Mouse (Mus musculus): Measurements from ENCODE around the gene Dqx1. TPM values are rescaled to one million over a fixed set of nuclear protein-coding genes. Genes with fewer than 3 reads are reported as not detected.

Gene Dqx1
- polyA plus RNA-seq, 1 experiment from 2014 or later = 6.1 TPM

DNA sequence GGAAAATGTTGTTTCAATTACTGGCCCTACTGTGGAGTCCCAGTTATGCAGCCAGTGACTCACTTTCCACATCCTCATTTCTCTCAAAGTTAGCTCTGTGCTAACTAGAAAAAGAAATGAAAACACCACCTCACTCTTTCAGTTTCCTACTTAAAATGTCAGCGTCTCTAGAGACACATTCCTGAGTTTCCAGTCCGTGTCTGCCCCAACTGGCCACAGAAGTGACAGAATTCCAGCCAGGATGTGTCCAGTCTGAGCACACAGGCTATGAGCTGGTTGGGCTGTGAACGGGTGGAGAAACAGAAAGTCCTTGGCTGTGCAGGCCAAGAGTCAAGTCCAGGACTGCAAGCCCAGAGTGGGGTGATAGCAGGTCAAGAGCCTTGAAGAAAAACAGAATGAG lies 40.5 kb upstream of the Dqx1 start:
- Histone ChIP-seq H3K4me2 (no peak overlapping the region), H3K9ac (ENCODE audit: low read depth, low read length) (no peak overlapping the region), H3K9me3 (ENCODE audit: control insufficient read depth, low read length) (no peaks in the 10 kb centered on the region), H3K36me3 (ENCODE audit: control insufficient read depth, insufficient read depth, low read length) (no peaks in the 10 kb centered on the region), H3K27ac (ENCODE audit: low read depth, low read length) (no peak overlapping the region), H3K4me3 (ENCODE audit: low read depth, low read length) (no peak overlapping the region), H3K4me1 (replicated peaks; ENCODE audit: control insufficient read depth, insufficient read depth, low read length) (peaks cover 38% of the 10 kb centered on the region), H3K27me3 (replicated peaks; ENCODE audit: control insufficient read depth, insufficient read depth, low read length) (no peaks in the 10 kb centered on the region)
- WGBS = 76% methylated on average over 3 of the region's 3 CpGs
- no peak for DNase-seq (ENCODE audit: low spot score)
- no peak for ATAC-seq (replicated peaks; ENCODE audit: low FRiP score)

DNA sequence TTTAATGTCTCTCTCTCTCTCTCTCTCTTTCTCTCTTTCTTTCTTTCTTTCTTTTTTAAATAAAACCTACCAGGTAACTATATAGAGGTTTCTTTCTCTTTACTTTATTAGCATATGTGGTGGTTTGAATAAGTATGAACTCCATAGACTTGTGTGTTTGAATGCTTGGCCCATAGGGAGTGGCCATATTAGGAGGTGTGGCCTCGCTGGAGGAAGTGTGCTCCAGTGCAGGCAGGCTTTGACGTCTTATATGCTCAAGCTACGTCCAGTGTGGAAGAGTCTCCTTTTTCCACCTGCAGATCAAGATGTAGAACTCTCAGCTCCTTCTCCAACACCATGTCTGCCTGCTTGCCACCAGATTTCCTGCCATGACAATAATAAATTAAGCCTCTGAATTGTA lies 38.6 kb upstream of the Dqx1 start:
- Histone ChIP-seq H3K4me3 (ENCODE audit: low read depth, low read length) (no peak overlapping the region), H3K36me3 (ENCODE audit: control insufficient read depth, insufficient read depth, low read length) (no peaks in the 10 kb centered on the region), H3K9me3 (ENCODE audit: control insufficient read depth, low read length) (no peaks in the 10 kb centered on the region), H3K4me2 (no peak overlapping the region), H3K27me3 (replicated peaks; ENCODE audit: control insufficient read depth, insufficient read depth, low read length) (no peaks in the 10 kb centered on the region), H3K4me1 (replicated peaks; ENCODE audit: control insufficient read depth, insufficient read depth, low read length) (peaks cover 40% of the 10 kb centered on the region), H3K9ac (ENCODE audit: low read depth, low read length) (no peak overlapping the region), H3K27ac (ENCODE audit: low read depth, low read length) (no peak overlapping the region)
- DNase-seq (ENCODE audit: low spot score) = no peak
- ATAC-seq (replicated peaks; ENCODE audit: low FRiP score) = no peak
- WGBS = 64% methylated on average over 3 of the region's 3 CpGs

DNA sequence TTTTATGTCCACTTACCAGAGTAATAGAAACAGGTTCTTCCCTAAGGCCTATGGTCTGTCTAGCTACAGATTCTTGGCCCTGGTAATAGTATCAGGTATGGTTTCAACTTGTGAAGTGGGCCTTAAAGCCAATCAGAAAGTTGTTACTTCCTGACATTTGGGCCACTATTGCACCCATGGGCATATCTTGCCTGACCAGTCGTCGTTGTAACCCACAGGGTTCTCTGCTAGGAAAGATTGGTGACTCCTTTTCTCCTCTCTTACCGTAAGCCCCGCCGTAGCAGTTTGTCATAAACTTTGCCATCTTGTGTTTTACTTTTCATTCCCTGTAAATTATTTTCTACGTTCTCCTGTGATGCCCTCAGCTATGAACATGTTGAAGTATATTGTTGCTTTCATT lies 37.5 kb upstream of the Dqx1 start:
- Histone ChIP-seq H3K27me3 (replicated peaks; ENCODE audit: control insufficient read depth, insufficient read depth, low read length) (no peaks in the 10 kb centered on the region), H3K27ac (ENCODE audit: low read depth, low read length) (peak overlapping the region; percentile 45; the same call in 1 of the 2 replicates), H3K9ac (ENCODE audit: low read depth, low read length) (no peak overlapping the region), H3K36me3 (ENCODE audit: control insufficient read depth, insufficient read depth, low read length) (no peaks in the 10 kb centered on the region), H3K4me2 (no peak overlapping the region), H3K9me3 (ENCODE audit: control insufficient read depth, low read length) (no peaks in the 10 kb centered on the region), H3K4me1 (replicated peaks; ENCODE audit: control insufficient read depth, insufficient read depth, low read length) (peaks cover 39% of the 10 kb centered on the region), H3K4me3 (ENCODE audit: low read depth, low read length) (no peak overlapping the region)
- DNase-seq (ENCODE audit: low spot score) = no peak
- ATAC-seq (replicated peaks; ENCODE audit: low FRiP score) = peak; percentile 64
- 51% methylated on average over 6 of the region's 6 CpGs for WGBS

DNA sequence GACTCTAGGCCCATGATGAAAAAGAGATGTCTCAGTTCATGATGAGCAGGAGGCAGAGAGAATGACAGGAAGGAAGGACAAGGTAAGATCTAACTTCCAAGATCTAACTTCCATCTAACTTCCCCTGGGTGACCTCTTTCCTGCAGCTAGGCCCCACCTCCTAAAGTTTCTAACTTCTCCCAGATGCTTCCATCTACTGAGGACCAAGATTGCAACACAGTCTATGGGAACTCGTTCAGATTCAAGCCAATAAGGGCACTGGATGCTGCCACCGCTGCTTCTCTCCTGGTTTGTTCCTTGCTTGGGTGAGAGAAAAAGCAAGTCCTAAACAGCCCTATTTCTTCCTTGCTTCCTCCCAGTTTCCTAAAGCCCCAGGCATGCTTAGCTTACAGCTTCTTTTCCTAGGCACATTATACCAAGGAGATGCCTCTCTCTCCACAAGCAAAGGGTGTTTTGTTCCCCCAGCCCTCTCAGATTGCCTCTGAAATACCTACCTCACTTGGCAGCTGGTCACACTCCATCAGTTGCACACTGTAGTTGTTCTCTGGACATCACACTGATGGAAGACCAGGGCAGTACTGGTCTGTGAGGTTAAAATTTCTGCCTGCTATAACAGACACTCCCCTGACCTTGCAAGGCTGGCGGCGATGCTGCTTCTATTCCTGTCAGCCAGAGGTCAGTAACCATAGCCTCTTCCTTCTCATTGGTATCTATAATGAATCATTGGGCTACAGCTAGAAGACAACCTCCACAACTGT lies 36.6 kb upstream of the Dqx1 start:
- Histone ChIP-seq H3K4me1 (replicated peaks; ENCODE audit: control insufficient read depth, insufficient read depth, low read length) (peaks cover 37% of the 10 kb centered on the region), H3K4me3 (ENCODE audit: low read depth, low read length) (no peak overlapping the region), H3K27me3 (replicated peaks; ENCODE audit: control insufficient read depth, insufficient read depth, low read length) (no peaks in the 10 kb centered on the region), H3K27ac (ENCODE audit: low read depth, low read length) (no peak overlapping the region), H3K36me3 (ENCODE audit: control insufficient read depth, insufficient read depth, low read length) (no peaks in the 10 kb centered on the region), H3K4me2 (no peak overlapping the region), H3K9ac (ENCODE audit: low read depth, low read length) (no peak overlapping the region), H3K9me3 (ENCODE audit: control insufficient read depth, low read length) (no peaks in the 10 kb centered on the region)
- ATAC-seq (replicated peaks; ENCODE audit: low FRiP score) = no peak
- WGBS = 69% methylated on average over 4 of the region's 4 CpGs
- DNase-seq (ENCODE audit: low spot score) = no peak

DNA sequence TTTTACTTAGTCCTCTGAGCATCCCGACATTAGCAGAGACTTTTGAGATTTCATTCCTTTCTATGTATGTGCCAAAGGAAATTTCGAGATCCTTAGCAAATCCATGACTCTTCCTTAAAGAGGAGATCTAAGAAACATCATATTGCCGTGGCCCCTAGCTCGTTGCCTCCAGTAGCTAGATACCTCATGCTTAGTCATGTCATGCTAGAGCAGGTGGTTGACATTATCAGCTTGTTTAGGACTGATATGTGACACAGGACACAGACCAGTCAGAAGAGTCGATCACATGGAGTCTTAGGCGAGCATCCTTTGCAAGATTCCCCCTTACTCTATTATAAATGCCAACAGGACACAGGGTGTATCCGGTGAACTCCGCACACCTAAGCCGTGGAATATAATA lies 34.6 kb upstream of the Dqx1 start:
- Histone ChIP-seq H3K9me3 (ENCODE audit: control insufficient read depth, low read length) (no peaks in the 10 kb centered on the region), H3K9ac (ENCODE audit: low read depth, low read length) (no peak overlapping the region), H3K27ac (ENCODE audit: low read depth, low read length) (no peak overlapping the region), H3K4me1 (replicated peaks; ENCODE audit: control insufficient read depth, insufficient read depth, low read length) (peaks cover 35% of the 10 kb centered on the region), H3K4me3 (ENCODE audit: low read depth, low read length) (no peak overlapping the region), H3K4me2 (no peak overlapping the region), H3K27me3 (replicated peaks; ENCODE audit: control insufficient read depth, insufficient read depth, low read length) (0 out of 2 replicates have a peak, but pooled peaks cover under 1% of the 10 kb centered on the region), H3K36me3 (ENCODE audit: control insufficient read depth, insufficient read depth, low read length) (no peaks in the 10 kb centered on the region)
- ATAC-seq (replicated peaks; ENCODE audit: low FRiP score) = peak; percentile 73
- DNase-seq (ENCODE audit: low spot score) = no peak
- 73% methylated on average over 9 of the region's 9 CpGs for WGBS

DNA sequence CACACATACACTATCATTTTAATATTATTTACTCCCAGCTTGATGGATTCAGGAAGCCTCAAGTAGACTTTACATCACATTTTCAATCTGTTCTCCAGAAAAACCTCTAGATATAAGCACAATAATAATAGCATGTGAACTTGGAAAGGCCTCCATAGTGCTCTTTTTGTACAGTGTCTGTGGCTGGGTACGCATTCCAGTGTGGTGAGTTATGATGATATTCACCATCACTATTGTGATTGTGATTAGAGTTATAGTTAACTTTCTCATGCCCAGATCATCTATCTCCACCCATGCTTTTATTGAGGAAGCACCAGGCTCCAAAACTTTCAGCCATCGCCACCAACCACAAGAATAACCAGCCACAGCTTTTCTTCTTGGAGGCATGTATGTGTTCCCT lies 33.9 kb upstream of the Dqx1 start:
- Histone ChIP-seq H3K36me3 (ENCODE audit: control insufficient read depth, insufficient read depth, low read length) (no peaks in the 10 kb centered on the region), H3K9ac (ENCODE audit: low read depth, low read length) (no peak overlapping the region), H3K4me3 (ENCODE audit: low read depth, low read length) (no peak overlapping the region), H3K27ac (ENCODE audit: low read depth, low read length) (no peak overlapping the region; the same call in 1 of the 2 replicates), H3K4me1 (replicated peaks; ENCODE audit: control insufficient read depth, insufficient read depth, low read length) (peaks cover 39% of the 10 kb centered on the region), H3K4me2 (no peak overlapping the region), H3K27me3 (replicated peaks; ENCODE audit: control insufficient read depth, insufficient read depth, low read length) (0 out of 2 replicates have a peak, but pooled peaks cover 5% of the 10 kb centered on the region), H3K9me3 (ENCODE audit: control insufficient read depth, low read length) (no peaks in the 10 kb centered on the region)
- no peak for ATAC-seq (replicated peaks; ENCODE audit: low FRiP score)
- DNase-seq (ENCODE audit: low spot score) = no peak
- 86% methylated on average over 2 of the region's 2 CpGs for WGBS

DNA sequence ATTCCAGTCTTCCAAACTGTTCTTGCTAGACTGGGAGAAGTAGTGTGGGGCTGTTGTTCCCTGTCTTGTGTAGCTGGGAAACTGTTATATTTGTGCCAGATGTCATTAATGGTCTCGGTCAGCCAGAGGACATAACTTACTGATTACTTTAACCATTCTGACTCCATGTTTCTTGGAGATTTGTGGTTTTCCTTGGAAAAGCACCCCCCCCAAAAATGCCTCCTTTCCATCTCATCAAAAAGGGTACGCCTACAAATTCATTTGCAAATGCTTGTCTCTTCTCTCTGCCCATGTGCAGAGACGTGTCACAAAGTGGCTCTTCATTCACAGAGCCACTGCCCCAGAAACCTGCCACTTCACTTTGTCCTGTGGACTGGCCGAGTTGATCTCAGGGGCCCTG lies 33.2 kb upstream of the Dqx1 start:
- Histone ChIP-seq H3K4me3 (ENCODE audit: low read depth, low read length) (no peak overlapping the region), H3K4me1 (replicated peaks; ENCODE audit: control insufficient read depth, insufficient read depth, low read length) (peaks cover 36% of the 10 kb centered on the region), H3K9me3 (ENCODE audit: control insufficient read depth, low read length) (no peaks in the 10 kb centered on the region), H3K4me2 (no peak overlapping the region), H3K27ac (ENCODE audit: low read depth, low read length) (no peak overlapping the region), H3K27me3 (replicated peaks; ENCODE audit: control insufficient read depth, insufficient read depth, low read length) (0 out of 2 replicates have a peak, but pooled peaks cover 5% of the 10 kb centered on the region), H3K9ac (ENCODE audit: low read depth, low read length) (no peak overlapping the region), H3K36me3 (ENCODE audit: control insufficient read depth, insufficient read depth, low read length) (no peaks in the 10 kb centered on the region)
- DNase-seq (ENCODE audit: low spot score) = no peak
- 55% methylated on average over 4 of the region's 4 CpGs for WGBS
- ATAC-seq (replicated peaks; ENCODE audit: low FRiP score) = no peak

DNA sequence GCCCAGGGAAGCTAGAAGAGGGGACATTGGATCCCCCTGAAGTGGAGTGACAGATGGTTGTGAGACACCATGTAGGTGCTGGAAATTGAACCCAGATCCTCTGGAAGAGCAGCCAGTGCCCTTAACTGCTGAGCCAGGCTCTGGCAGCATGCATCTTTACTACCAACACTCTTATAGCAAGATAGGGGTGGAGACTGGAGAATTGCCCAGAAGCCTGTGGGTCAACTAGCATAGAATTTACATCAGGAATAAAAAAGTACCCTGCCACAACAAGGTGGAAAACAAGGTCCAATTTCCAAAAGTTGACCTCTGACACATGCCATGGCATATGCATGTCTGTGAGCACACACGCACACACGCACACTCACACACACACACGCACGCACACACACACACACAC lies 32.4 kb upstream of the Dqx1 start:
- Histone ChIP-seq H3K27me3 (replicated peaks; ENCODE audit: control insufficient read depth, insufficient read depth, low read length) (peaks cover 9% of the 10 kb centered on the region; the same call in 1 of the 2 replicates), H3K4me1 (replicated peaks; ENCODE audit: control insufficient read depth, insufficient read depth, low read length) (peaks cover 31% of the 10 kb centered on the region), H3K36me3 (ENCODE audit: control insufficient read depth, insufficient read depth, low read length) (no peaks in the 10 kb centered on the region), H3K9ac (ENCODE audit: low read depth, low read length) (no peak overlapping the region), H3K9me3 (ENCODE audit: control insufficient read depth, low read length) (no peaks in the 10 kb centered on the region), H3K27ac (ENCODE audit: low read depth, low read length) (no peak overlapping the region), H3K4me3 (ENCODE audit: low read depth, low read length) (no peak overlapping the region), H3K4me2 (no peak overlapping the region)
- DNase-seq (ENCODE audit: low spot score) (no peak), ATAC-seq (replicated peaks; ENCODE audit: low FRiP score) (no peak)
- 93% methylated on average over 4 of the region's 4 CpGs for WGBS

DNA sequence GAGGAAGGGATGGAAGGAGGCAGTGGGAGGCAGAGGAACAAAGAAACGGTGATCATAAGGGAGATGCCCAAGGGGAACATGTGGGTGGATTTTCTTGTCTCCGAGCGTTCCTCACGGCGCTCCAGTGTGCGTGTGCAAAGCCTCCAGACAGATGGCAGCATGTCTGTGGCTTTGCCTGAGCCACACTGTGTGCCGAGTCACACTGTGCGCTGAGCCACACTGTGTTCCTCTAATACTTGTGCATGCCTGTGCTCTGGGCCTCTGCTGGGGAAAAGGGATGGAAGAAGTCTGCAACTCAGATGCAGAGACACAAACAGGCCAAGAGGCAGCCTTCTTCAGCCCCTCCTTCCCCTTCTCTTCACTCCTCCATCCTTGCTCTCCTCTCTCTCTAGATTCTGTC lies 30.4 kb upstream of the Dqx1 start:
- no peak for DNase-seq (ENCODE audit: low spot score)
- WGBS = 70% methylated on average over 8 of the region's 8 CpGs
- Histone ChIP-seq H3K4me2 (no peak overlapping the region), H3K4me3 (ENCODE audit: low read depth, low read length) (no peak overlapping the region), H3K27me3 (replicated peaks; ENCODE audit: control insufficient read depth, insufficient read depth, low read length) (peaks cover 23% of the 10 kb centered on the region), H3K9ac (ENCODE audit: low read depth, low read length) (no peak overlapping the region), H3K27ac (ENCODE audit: low read depth, low read length) (no peak overlapping the region), H3K9me3 (ENCODE audit: control insufficient read depth, low read length) (no peaks in the 10 kb centered on the region), H3K4me1 (replicated peaks; ENCODE audit: control insufficient read depth, insufficient read depth, low read length) (peaks cover 23% of the 10 kb centered on the region), H3K36me3 (ENCODE audit: control insufficient read depth, insufficient read depth, low read length) (no peaks in the 10 kb centered on the region)
- ATAC-seq (replicated peaks; ENCODE audit: low FRiP score) = no peak
